Mouse (Mus musculus): Measurements from ENCODE around the gene Rasip1.

Gene Rasip1

DNA sequence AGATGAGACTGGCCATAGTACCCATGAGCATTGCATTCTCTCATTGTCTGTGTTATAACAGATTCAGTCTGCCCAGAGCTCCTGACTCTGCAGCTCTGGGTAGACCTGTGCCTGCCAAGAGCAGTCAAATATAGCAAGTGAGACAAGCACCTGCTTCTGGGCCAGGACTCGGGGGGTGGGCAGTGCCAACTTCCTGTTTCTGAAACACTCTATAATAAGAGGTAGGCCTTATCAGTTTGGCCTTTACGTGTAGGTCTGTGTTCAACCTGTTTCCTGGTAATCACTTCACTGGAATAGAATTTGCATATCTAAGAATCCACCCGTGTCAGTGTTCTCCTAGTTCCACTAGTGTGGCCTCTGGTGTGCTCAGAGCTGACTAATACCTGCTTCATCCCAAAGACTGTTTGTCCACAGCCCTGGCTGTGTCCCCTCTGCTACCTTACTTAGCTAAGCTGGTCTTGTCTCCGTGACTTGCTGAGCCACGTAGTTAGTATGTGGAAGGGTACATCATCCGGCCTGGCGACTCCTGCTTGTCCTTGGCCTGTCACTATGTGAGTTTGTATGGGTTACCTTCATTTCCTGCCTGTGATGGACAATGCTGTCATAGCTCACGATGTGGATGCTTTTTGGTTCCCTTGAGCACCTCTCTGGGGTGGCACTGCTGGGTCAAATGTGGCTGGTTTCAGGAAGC lies 53.9 kb downstream of the Rasip1 start:
- TF ChIP-seq POU5F1 (IDR thresholded peaks at IDR 0.05; ENCODE audit: borderline replicate concordance, low read length) (no peak), CTCF (conservative IDR thresholded peaks at IDR 0.05; ENCODE audit: low read length) (no peak), NANOG (IDR thresholded peaks at IDR 0.05; ENCODE audit: borderline replicate concordance, low read length) (no peak)
- H3K4me1 ChIP-seq (replicated peaks; ENCODE audit: low read depth, low read length): peaks cover 43% of the 10 kb centered on the region
- no peaks in the 10 kb centered on the region; the same call in 1 of the 2 replicates for H3K36me3 ChIP-seq (ENCODE audit: insufficient read depth, low read length)
- H3K27me3 ChIP-seq (ENCODE audit: insufficient read depth, low read length): peaks cover 24% of the 10 kb centered on the region
- no peak overlapping the region for H3K4me3 ChIP-seq (replicated peaks; ENCODE audit: low read length)
- no peaks in the 10 kb centered on the region for H3K9me3 ChIP-seq (ENCODE audit: low read length)

DNA sequence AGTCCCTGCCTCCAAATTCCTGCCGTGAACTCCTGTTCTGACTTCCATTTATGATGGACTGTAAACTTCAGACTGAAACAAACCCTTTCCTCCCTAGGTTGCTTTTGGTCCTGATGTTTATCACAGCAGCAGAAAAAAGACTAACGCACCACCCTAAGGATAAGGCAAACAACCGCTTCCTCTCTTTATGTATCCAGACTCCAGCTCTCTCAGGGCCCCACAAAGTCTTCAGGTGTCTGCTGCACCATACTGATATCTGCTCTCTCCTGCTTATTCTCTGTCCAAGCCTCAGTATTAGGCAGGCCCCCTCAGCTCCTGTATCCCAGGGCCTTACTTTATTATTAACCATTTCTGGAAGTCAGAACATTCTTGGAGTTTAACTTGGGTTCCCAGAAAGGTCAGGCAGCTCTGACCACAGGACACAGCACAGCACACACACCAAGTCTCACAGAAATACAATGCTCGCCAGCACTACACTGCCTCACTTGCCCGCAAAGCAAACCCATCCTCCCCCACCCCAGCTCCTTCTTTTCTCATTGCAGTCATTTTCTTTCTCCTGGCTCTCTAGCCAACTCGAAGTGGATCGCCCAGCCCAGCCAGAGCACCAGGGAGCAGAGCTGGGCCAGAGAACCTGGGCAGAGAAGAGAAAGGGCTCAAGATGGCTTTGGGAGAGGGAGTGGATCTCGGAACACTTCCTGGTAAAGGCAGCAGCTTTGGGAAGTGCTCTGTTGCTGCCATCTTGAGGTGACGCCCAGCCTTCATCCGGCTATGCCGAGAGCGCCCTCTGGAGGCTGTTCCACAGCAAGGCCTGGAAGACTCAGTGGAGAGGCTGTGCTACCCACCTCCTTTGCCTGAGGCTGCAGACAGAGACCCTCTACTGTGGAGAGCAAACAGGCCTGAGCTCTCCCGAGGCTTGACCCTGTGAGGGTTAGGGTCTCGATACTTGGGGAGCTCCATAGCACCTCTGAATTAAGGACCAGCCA lies 55.1 kb downstream of the Rasip1 start:
- H3K4me1 ChIP-seq (replicated peaks; ENCODE audit: low read depth, low read length): peaks cover 45% of the 10 kb centered on the region
- H3K4me3 ChIP-seq (replicated peaks; ENCODE audit: low read length): peak overlapping the region; percentile 61
- H3K9me3 ChIP-seq (ENCODE audit: low read length): no peaks in the 10 kb centered on the region
- peaks cover 19% of the 10 kb centered on the region for H3K27me3 ChIP-seq (ENCODE audit: insufficient read depth, low read length)
- TF ChIP-seq CTCF (conservative IDR thresholded peaks at IDR 0.05; ENCODE audit: low read length) (peak; percentile 93), NANOG (IDR thresholded peaks at IDR 0.05; ENCODE audit: borderline replicate concordance, low read length) (no peak), POU5F1 (IDR thresholded peaks at IDR 0.05; ENCODE audit: borderline replicate concordance, low read length) (no peak)
- no peaks in the 10 kb centered on the region; the same call in 1 of the 2 replicates for H3K36me3 ChIP-seq (ENCODE audit: insufficient read depth, low read length)

DNA sequence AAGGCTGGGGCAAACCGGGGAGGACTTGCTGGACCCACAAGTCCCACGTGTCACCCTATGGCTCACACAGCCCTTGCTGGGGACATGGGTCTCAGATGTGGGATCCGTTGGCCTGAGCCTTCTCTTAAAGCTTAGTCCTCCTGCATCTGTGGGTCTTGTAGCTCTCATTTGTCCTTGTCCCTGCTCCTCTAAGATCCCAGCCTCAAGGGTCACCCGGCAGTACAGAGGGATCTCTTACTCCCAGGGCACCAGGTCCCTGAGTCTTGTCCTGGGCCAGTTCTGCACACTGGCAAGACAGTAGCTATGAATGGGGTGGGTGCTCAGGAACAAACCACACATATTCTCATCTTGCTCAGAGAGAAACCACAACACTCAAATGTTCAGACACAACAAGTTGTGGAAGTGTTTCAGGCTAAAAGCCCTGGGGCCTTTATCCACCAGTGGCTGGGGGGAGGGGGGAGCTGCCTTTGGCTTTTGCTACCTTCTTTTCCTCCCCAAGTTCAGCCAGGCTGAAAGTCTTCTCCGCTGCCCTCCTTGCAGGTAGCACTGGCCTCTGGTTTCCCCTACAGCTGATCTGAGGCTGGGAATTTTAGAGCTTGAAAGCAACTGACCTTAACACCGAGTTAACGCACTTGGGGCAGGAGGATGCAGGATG lies 56.2 kb downstream of the Rasip1 start, which contains the start of gene Ntn5:
Gene Ntn5 (plus strand): TSS at position 627 of the 655 bp plus-strand sequence.
- Histone ChIP-seq H3K9me3 (ENCODE audit: low read length) (no peaks in the 10 kb centered on the region), H3K4me3 (replicated peaks; ENCODE audit: low read length) (peak within 1 kb of the TSS; percentile 48)
- TF ChIP-seq CTCF (conservative IDR thresholded peaks at IDR 0.05; ENCODE audit: low read length) (no peak), NANOG (IDR thresholded peaks at IDR 0.05; ENCODE audit: borderline replicate concordance, low read length) (no peak), POU5F1 (IDR thresholded peaks at IDR 0.05; ENCODE audit: borderline replicate concordance, low read length) (no peak)

DNA sequence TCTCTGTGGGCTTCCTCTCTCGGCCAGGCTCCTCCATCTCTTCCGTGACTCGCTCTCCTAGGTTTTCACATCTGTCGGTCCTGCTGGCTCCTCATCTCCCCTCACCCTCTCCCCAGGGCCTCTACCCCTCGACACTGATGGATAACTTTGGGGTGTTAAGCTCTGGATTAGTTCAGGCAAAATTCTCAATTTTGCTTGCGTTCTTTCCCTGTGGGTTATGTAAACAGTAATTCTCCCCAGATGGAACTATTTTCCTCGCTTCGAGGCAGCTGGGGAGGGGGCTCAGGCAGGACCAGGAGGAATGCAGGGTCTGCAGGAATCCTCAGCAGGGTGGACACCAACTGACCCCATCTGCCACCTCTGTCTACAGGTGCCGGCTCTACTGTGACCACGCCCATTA lies 58.5 kb downstream of the Rasip1 start:
- no peaks in the 10 kb centered on the region for H3K36me3 ChIP-seq (ENCODE audit: insufficient read depth, low read length)
- no peaks in the 10 kb centered on the region for H3K9me3 ChIP-seq (ENCODE audit: low read length)
- no peak overlapping the region for H3K4me3 ChIP-seq (replicated peaks; ENCODE audit: low read length)
- TF ChIP-seq CTCF (conservative IDR thresholded peaks at IDR 0.05; ENCODE audit: low read length) (no peak), NANOG (IDR thresholded peaks at IDR 0.05; ENCODE audit: borderline replicate concordance, low read length) (no peak), POU5F1 (IDR thresholded peaks at IDR 0.05; ENCODE audit: borderline replicate concordance, low read length) (no peak)
- peaks cover 58% of the 10 kb centered on the region for H3K4me1 ChIP-seq (replicated peaks; ENCODE audit: low read depth, low read length)
- H3K27me3 ChIP-seq (ENCODE audit: insufficient read depth, low read length): peaks cover 24% of the 10 kb centered on the region

More for the DNA sequence above, 56.2 kb downstream of the Rasip1 start, which contains the start of gene Ntn5:
- H3K27me3 ChIP-seq (ENCODE audit: insufficient read depth, low read length): peaks cover 10% of the 10 kb centered on the region
- peaks cover 44% of the 10 kb centered on the region for H3K4me1 ChIP-seq (replicated peaks; ENCODE audit: low read depth, low read length)
- H3K36me3 ChIP-seq (ENCODE audit: insufficient read depth, low read length): no peaks in the 10 kb centered on the region; the same call in 1 of the 2 replicates

DNA sequence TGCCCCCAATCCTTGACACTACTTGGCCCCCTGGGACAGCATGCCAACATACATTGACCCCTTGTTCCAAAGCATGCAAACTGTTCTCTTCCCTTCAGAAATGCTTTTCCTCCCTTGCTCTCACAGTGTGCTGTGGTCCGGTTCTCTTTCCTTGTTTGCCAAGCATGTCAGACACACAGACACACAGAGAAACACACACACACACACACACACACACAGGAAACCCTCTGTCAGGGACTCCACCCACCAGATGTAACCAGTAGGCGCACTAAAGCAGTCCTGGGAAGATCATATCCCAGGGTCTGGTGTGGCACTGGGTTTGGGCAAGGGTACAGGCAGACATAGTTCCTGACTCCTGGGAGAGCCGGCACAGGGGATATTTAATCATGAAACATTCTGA lies 59.6 kb downstream of the Rasip1 start:
- Histone ChIP-seq H3K4me3 (replicated peaks; ENCODE audit: low read length) (no peak overlapping the region), H3K9me3 (ENCODE audit: low read length) (no peaks in the 10 kb centered on the region), H3K4me1 (replicated peaks; ENCODE audit: low read depth, low read length) (peaks cover 64% of the 10 kb centered on the region), H3K27me3 (ENCODE audit: insufficient read depth, low read length) (peaks cover 35% of the 10 kb centered on the region), H3K36me3 (ENCODE audit: insufficient read depth, low read length) (no peaks in the 10 kb centered on the region)
- TF ChIP-seq NANOG (IDR thresholded peaks at IDR 0.05; ENCODE audit: borderline replicate concordance, low read length) (no peak), POU5F1 (IDR thresholded peaks at IDR 0.05; ENCODE audit: borderline replicate concordance, low read length) (no peak), CTCF (conservative IDR thresholded peaks at IDR 0.05; ENCODE audit: low read length) (no peak)

All from E14TG2a.4 (cell line).